Mouse (Mus musculus): ENCODE results near the gene Fam219a.

- no peak for TF ChIP-seq POLR2A (IDR thresholded peaks at IDR 0.05; ENCODE audit: insufficient read depth, low read depth, low read length)
- no peak for TF ChIP-seq CTCF (IDR thresholded peaks at IDR 0.05; ENCODE audit: insufficient read depth, low read depth, low read length)
Observed at GRCm38 (mm10) chr4:41575914-41576313, 6.6 kb upstream of the Fam219a start.
